Mouse (Mus musculus): Measurements from ENCODE around the gene Gm906. TPM values are rescaled to one million over a fixed set of nuclear protein-coding genes. Genes with fewer than 3 reads are reported as not detected.

Gene Gm906
- not detected for polyA plus RNA-seq (2014; fragmentation: Illumina TruSeq; extraction: RNeasy Lipid Tissue Mini Kit (QIAGEN cat#74804); ENCODE audit: low read depth, low replicate concordance)

GRCm38 (mm10) chr13:50250208-50250607 lies at the start of gene Gm906:
Gene Gm906 (minus strand): TSS chr13:50250308.

Other genes starting within 250 kb of the Gm906 start
- 6.2 TPM for gene Fbxw17, start 167.6 kb upstream of the Gm906 start, polyA plus RNA-seq (2014; fragmentation: Illumina TruSeq; extraction: RNeasy Lipid Tissue Mini Kit (QIAGEN cat#74804); ENCODE audit: low read depth, low replicate concordance)
- gene Gm47429, start 193.6 kb upstream of the Gm906 start, polyA plus RNA-seq (2014; fragmentation: Illumina TruSeq; extraction: RNeasy Lipid Tissue Mini Kit (QIAGEN cat#74804); ENCODE audit: low read depth, low replicate concordance), result not detected
- gene Nutm2, start 217.0 kb upstream of the Gm906 start, polyA plus RNA-seq (2014; fragmentation: Illumina TruSeq; extraction: RNeasy Lipid Tissue Mini Kit (QIAGEN cat#74804); ENCODE audit: low read depth, low replicate concordance), result not detected